Mouse (Mus musculus) testis, adult 2 months (tissue): Measurements from ENCODE around the gene Spats2. TPM values are rescaled to one million over a fixed set of nuclear protein-coding genes. Genes with fewer than 3 reads are reported as not detected.
"Not testable (repeated sequence)": the region's sequence is repeated elsewhere in the genome, so short reads cannot be mapped to it uniquely, and the experiment has no call there.

ENCODE experiments used
- H3K27ac ChIP-seq: fragments of 200-500 bp; 2 replicates; pipeline ENCODE4 v1.5.1; 2012; ENCODE audit warnings: low read depth, low read length; ENCODE audit not compliant: control insufficient read depth, insufficient read depth
- H3K27me3 ChIP-seq: fragments of 200-500 bp; 2 replicates; pipeline ENCODE4 v1.6.1; 2012; ENCODE audit warnings: mild to moderate bottlenecking, low read length, moderate library complexity; ENCODE audit not compliant: control insufficient read depth, insufficient read depth
- H3K36me3 ChIP-seq: fragments of 200-500 bp; 2 replicates; pipeline ENCODE4 v1.6.1; 2012; ENCODE audit warnings: mild to moderate bottlenecking, low read length; ENCODE audit not compliant: control insufficient read depth, insufficient read depth
- H3K4me1 ChIP-seq: fragments of 200-500 bp; 2 replicates; pipeline ENCODE4 v1.6.1; 2012; ENCODE audit warnings: low read length; ENCODE audit not compliant: control insufficient read depth, insufficient read depth
- H3K4me3 ChIP-seq: fragments of 200-500 bp; 2 replicates; pipeline ENCODE4 v1.5.1; 2012; ENCODE audit warnings: low read depth, mild to moderate bottlenecking, low read length, moderate library complexity, mixed read lengths; ENCODE audit not compliant: control insufficient read depth
- CTCF ChIP-seq: fragments of 200-500 bp; IDR thresholded peaks from 2 replicates; pipeline ENCODE4 v1.5.1; 2012; ENCODE audit warnings: low read depth, mild to moderate bottlenecking, inconsistent platforms, low read length, moderate library complexity; ENCODE audit not compliant: control insufficient read depth, insufficient read depth, insufficient replicate concordance
- POLR2A ChIP-seq: fragments of 200-500 bp; IDR thresholded peaks from 2 replicates; pipeline ENCODE4 v1.6.1; 2012; ENCODE audit warnings: low read depth, mild to moderate bottlenecking, inconsistent platforms, low read length, moderate library complexity; ENCODE audit not compliant: control insufficient read depth
- polyA plus RNA-seq: library from polyadenylated mRNA; depleted of rRNA; stranded (reverse); fragments of >200 nt; gene quantifications from 2 replicates; pipeline ENCODE4 v1.2.3, GENCODE M21; 2012

The Spats2 gene
- polyA plus RNA-seq, 1 experiment, result 34.2 TPM

DNA sequence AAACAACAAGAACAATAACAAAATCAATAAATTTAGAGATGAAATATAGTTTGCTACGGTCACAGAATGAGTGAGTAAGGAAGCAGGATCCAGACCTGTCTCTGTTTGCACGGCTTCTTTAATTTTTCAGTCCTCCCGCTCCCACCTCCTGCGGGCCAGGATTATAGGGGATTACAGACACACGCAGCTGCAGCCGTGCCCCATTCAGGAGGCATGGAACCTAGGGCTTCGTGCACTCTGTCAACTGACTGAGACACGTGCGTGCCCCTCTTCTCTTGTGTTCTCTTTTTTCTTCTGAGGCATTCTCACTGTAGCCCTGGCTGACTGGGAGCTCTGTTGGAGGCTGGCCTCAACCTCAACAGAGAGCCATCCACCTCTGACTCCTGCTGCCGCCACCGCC is 3.7 kb downstream of the Spats2 start:
- Histone ChIP-seq H3K27me3 (no peaks in the 10 kb centered on the region), H3K4me1 (no peaks in the 10 kb centered on the region; the same call in none of the 2 replicates), H3K36me3 (no peaks in the 10 kb centered on the region; the same call in 1 of the 2 replicates), H3K27ac (no peak overlapping the region), H3K4me3 (no peak overlapping the region)
- no peak for TF ChIP-seq CTCF
- no peak for TF ChIP-seq POLR2A

DNA sequence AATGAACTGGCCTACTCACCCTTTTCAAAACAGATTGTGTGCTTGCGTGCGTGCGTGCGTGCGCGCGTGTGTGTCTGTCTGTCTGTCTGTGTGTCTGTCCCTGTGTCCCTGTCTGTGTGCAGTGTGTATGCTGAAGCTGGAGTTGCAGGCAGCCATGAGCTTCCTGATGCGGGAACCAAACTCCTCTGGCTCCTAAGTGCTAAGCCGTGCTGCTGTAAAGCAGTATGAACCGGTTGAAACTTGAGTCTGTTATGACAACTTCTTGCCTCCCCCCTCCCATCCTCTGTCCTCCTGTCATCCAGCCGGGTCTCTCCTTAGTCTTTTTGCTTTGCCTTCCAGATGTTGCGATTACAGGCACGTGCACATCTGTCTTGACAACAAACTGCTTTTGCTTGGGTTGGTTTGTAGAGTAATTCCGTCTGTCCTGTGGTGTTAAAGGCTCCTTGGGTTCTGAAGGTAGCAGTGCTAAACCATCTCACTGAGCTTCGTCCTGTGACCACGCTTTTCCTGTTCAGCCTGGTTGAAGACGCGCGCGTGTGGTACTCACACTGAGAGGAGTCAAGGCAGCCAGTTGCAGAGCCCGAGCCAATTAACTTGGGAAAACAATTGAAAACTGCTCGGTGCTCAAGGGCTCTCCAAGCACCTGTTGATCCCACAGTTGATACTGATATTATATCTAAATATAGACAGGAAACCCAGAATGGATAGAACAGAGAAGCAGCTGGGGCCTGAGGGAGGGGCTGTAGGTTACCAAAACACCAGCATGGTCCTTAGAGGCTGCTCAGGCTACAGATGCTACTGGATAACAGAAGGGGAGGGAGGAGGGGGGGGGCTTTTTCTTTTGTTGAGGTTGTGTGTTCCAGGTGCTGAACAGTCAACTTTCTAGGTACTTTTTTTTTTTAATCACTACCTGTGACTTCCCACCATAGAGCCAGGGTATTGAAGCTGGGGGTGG is 4.5 kb downstream of the Spats2 start:
- TF ChIP-seq POLR2A, result no peak
- no peak for TF ChIP-seq CTCF
- H3K27ac ChIP-seq, result no peak overlapping the region
- H3K4me3 ChIP-seq, result no peak overlapping the region
- H3K4me1 ChIP-seq, result no peaks in the 10 kb centered on the region; the same call in none of the 2 replicates
- no peaks in the 10 kb centered on the region; the same call in 1 of the 2 replicates for H3K36me3 ChIP-seq
- no peaks in the 10 kb centered on the region for H3K27me3 ChIP-seq

DNA sequence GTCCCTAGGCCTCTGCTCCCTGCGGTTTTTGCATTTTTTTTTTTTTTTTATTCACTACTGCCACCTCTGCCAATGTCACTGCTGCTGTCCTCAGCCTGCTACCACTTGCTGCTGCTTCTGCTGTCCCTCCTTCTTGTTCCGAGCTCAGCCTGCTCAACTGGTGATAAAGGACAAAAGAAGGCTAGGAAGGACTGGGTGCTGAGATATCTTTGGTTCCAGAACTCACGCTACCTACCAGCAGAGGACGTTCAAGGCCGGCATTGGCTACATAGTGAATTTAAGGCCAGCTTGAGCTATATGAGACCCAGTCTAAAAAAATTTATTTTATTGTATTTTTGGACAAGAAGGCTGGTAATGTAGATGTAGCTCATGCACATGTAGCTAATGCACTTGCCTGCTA is 12.7 kb downstream of the Spats2 start:
- Histone ChIP-seq H3K4me3 (no peak overlapping the region), H3K36me3 (no peaks in the 10 kb centered on the region; the same call in 1 of the 2 replicates), H3K4me1 (no peaks in the 10 kb centered on the region), H3K27me3 (no peaks in the 10 kb centered on the region), H3K27ac (no peak overlapping the region)
- no peak for TF ChIP-seq POLR2A
- no peak for TF ChIP-seq CTCF

DNA sequence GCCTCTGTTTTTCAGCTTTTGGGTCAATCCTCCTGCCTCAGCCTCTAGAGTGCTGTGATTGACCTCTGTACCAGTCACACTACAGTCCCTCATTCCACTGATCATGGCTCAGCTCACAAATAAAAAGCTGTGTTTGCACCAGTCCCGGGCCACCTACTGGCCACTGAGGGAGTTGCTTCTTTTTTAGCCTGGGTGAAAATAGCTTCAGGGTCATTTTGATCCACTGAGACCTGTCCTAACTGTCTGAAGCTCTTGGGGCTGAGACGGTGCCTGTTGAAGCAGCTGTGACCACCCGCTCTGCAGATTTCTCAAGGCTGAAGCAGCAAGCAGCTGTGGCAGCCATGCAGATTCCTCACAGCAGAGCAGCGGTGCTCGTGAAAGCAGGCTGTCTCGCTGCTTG is 14.0 kb downstream of the Spats2 start:
- H3K4me1 ChIP-seq, result no peaks in the 10 kb centered on the region
- no peaks in the 10 kb centered on the region for H3K27me3 ChIP-seq
- H3K4me3 ChIP-seq, result no peak overlapping the region
- H3K27ac ChIP-seq, result no peak overlapping the region
- no peaks in the 10 kb centered on the region; the same call in 1 of the 2 replicates for H3K36me3 ChIP-seq
- no peak; the same call in 1 of the 2 replicates for TF ChIP-seq CTCF
- TF ChIP-seq POLR2A, result no peak

DNA sequence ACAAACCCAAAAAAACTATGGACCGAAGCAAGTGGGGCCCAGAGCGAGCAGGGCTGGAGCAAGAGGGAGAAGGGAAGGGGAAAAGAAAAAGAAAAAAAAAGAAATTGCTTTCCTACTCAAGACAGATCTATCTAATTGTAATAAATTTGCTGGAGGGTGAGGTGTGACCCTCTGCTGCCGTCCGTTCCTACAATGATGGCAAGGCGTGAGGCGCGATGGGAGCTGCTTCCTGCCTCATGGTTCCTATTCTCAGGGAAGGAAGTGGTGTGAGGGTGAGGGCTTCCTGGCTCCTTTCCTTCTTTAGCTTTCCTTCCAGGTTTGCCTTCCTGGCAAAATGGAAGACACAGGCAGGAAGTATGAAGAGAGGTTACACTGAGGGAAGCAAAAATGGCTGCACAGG is 24.8 kb downstream of the Spats2 start:
- Histone ChIP-seq H3K27ac (no peak overlapping the region), H3K36me3 (no peaks in the 10 kb centered on the region; the same call in 1 of the 2 replicates), H3K4me1 (no peaks in the 10 kb centered on the region), H3K27me3 (no peaks in the 10 kb centered on the region), H3K4me3 (no peak overlapping the region)
- TF ChIP-seq POLR2A (no peak), CTCF (no peak)

DNA sequence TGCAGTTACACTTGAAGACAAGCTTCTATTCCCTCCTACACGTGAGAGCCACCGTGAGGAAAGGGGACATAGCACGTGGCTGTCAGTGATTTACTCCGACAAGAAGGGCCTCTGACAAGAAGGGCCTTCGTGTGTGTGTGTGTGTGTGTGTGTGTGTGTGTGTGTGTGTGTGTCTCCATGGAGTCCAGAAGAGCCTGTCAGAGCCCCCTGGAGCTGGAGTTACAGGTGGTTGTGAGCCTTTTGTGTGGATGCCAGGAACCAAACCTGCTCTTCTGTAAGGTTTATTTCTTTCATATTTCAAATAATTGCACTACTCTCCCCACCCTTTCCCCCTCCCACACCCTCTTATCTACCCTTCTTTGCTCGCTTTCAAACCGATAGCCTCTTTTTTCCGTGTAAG is 25.6 kb downstream of the Spats2 start:
- Histone ChIP-seq H3K4me1 (no peaks in the 10 kb centered on the region), H3K36me3 (no peaks in the 10 kb centered on the region; the same call in 1 of the 2 replicates), H3K4me3 (no peak overlapping the region), H3K27me3 (no peaks in the 10 kb centered on the region), H3K27ac (no peak overlapping the region)
- TF ChIP-seq CTCF (no peak), POLR2A (no peak)

DNA sequence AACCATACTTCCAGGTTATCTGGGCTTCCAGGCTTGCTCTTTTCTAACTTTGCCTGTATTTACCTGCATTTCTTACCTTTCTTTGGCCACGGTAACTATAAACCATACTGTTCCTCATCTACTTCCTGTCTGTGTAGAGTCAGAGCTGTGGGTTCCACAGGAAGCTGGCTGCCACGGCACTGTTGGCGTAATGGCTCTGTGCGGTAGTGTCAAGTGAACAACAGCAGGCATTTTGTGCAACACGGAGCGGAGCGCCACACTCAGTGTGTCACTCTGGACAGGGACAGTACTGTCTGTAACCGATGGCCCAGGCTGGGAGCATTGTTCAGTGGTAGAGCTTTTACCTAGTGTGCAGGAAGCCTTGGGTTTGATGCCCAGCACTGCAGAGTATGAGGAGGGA is 27.8 kb downstream of the Spats2 start:
- Histone ChIP-seq H3K36me3 (no peaks in the 10 kb centered on the region; the same call in 1 of the 2 replicates), H3K4me3 (no peak overlapping the region), H3K27me3 (no peaks in the 10 kb centered on the region), H3K27ac (no peak overlapping the region), H3K4me1 (no peaks in the 10 kb centered on the region)
- TF ChIP-seq POLR2A (no peak), CTCF (no peak)

DNA sequence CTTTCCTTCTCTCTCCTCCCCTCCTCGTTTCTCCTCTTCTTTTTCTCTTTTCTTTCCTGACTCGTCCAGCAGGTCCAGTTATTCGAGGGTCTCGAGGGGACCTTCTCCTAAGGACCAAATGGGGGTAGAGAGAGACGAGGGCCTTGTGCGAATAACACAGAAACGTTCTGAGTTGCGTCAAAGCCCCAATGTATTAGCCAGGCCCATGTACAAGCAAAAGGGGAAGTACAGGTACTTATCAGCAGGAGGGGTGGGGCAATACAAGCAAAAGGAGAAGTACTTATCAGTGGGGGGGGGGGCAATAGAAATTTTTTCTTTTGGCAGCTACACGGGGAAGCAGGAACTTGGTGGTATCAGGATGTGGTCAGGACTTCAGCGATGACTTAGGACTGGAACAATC is 28.8 kb downstream of the Spats2 start:
- not testable (repeated sequence) for H3K36me3 ChIP-seq, H3K4me3 ChIP-seq, H3K27me3 ChIP-seq

More for the DNA sequence above, 28.8 kb downstream of the Spats2 start:
- not testable (repeated sequence) for H3K4me1 ChIP-seq, H3K27ac ChIP-seq
